ENCODE assay signal across 7 mouse cellular contexts in the genomic region with DNA sequence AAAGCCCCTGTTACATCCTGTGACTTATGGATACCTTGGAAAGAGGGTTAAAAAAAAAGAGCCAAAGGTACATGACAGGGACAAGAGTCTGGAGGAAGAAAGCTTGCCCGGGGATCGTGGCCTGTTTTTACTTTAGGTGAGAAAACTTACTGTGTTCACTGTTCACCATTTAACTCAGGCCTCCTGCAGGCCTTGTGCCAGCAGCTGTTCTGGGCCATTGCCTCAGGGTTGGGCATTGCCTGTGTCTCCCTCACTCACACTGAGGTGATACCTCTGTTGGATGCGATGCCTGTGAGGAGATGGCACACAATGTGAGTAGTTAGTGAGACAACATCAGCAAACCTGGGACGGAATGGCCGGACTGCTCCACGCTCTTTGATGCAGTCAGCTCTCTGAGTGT. TPM values are rescaled to one million over a fixed set of nuclear protein-coding genes. Genes with fewer than 3 reads are reported as not detected.
DNase-seq lines count a peak whose midpoint lies in the region; ATAC-seq lines count a peak whose summit lies in the region.

No protein-coding gene starts in this region.

- H3K4me3 ChIP-seq in neural tube, embryonic 11.5 days (ENCODE audit: low read depth, low read length): peak overlapping the region; percentile 81
- peak overlapping the region; percentile 98 for H3K4me3 ChIP-seq in intestine, embryonic 14.5 days (ENCODE audit: low read depth, low read length)
- H3K4me3 ChIP-seq in liver, embryonic 15.5 days (replicated peaks): peak overlapping the region; percentile 76

- H3K36me3 ChIP-seq in neural tube, embryonic 11.5 days (ENCODE audit: control insufficient read depth, insufficient read depth, low read length): peaks cover 2% of the 10 kb centered on the region; the same call in 1 of the 2 replicates
- peaks cover 25% of the 10 kb centered on the region for H3K36me3 ChIP-seq in intestine, embryonic 14.5 days (ENCODE audit: control insufficient read depth, insufficient read depth, low read length)
- H3K36me3 ChIP-seq in liver, embryonic 15.5 days (replicated peaks): peaks cover 15% of the 10 kb centered on the region

- no peak for ATAC-seq in neural tube, embryonic 11.5 days (ENCODE audit: insufficient read depth, low FRiP score, low TSS enrichment)
- ATAC-seq in intestine, embryonic 14.5 days (replicated peaks; ENCODE audit: low FRiP score, low TSS enrichment, low read depth): no peak
- no peak for ATAC-seq in liver, embryonic 15.5 days (ENCODE audit: insufficient read depth)

- no peak overlapping the region; the same call in 1 of the 2 replicates for H3K9ac ChIP-seq in neural tube, embryonic 11.5 days (ENCODE audit: low read length)
- no peak overlapping the region for H3K9ac ChIP-seq in intestine, embryonic 14.5 days (ENCODE audit: low read length)
- peak overlapping the region; percentile 68; the same call in 1 of the 2 replicates for H3K9ac ChIP-seq in liver, embryonic 15.5 days

- no peak overlapping the region for H3K4me2 ChIP-seq in neural tube, embryonic 11.5 days (ENCODE audit: low read depth)
- H3K4me2 ChIP-seq in intestine, embryonic 14.5 days (ENCODE audit: low read length): peak overlapping the region; percentile 75
- H3K4me2 ChIP-seq in liver, embryonic 15.5 days: peak overlapping the region; percentile 70

- peaks cover 7% of the 10 kb centered on the region for H3K4me1 ChIP-seq in neural tube, embryonic 11.5 days (ENCODE audit: control insufficient read depth, insufficient read depth, low read length)
- peaks cover 12% of the 10 kb centered on the region for H3K4me1 ChIP-seq in intestine, embryonic 14.5 days (replicated peaks; ENCODE audit: control insufficient read depth, insufficient read depth, low read length)
- peaks cover 25% of the 10 kb centered on the region for H3K4me1 ChIP-seq in liver, embryonic 15.5 days (replicated peaks)

- WGBS in neural tube, embryonic 11.5 days: 90% methylated on average over 6 of the region's 6 CpGs
- WGBS in intestine, embryonic 14.5 days: 95% methylated on average over 6 of the region's 6 CpGs
- WGBS in liver, embryonic 15.5 days (ENCODE audit: insufficient replicate concordance): 84% methylated on average over 6 of the region's 6 CpGs

- no peaks in the 10 kb centered on the region for H3K27me3 ChIP-seq in neural tube, embryonic 11.5 days (ENCODE audit: control insufficient read depth, insufficient read depth, low read length)
- no peaks in the 10 kb centered on the region for H3K27me3 ChIP-seq in intestine, embryonic 14.5 days (replicated peaks; ENCODE audit: control insufficient read depth, insufficient read depth, low read length)
- no peaks in the 10 kb centered on the region; the same call in 1 of the 2 replicates for H3K27me3 ChIP-seq in liver, embryonic 15.5 days

- DNase-seq in neural tube, embryonic 11.5 days (ENCODE audit: low spot score): no peak
- no peak for DNase-seq in neural tube, embryonic 10.5 days (ENCODE audit: extremely low spot score, low spot score)
- DNase-seq in intestine, embryonic 14.5 days (ENCODE audit: low spot score): no peak
- DNase-seq in urinary bladder, postnatal 10 days (ENCODE audit: low spot score): no peak
- DNase-seq in cerebellum, adult 11-12 months: no peak
- DNase-seq in adrenal gland, postnatal 14 days: no peak

- H3K9me3 ChIP-seq in neural tube, embryonic 11.5 days (ENCODE audit: control insufficient read depth, low read length): no peaks in the 10 kb centered on the region
- no peaks in the 10 kb centered on the region for H3K9me3 ChIP-seq in intestine, embryonic 14.5 days (ENCODE audit: control insufficient read depth, low read length)
- H3K9me3 ChIP-seq in liver, embryonic 15.5 days (replicated peaks): no peaks in the 10 kb centered on the region

- no peak overlapping the region for H3K27ac ChIP-seq in neural tube, embryonic 11.5 days (ENCODE audit: low read depth, low read length)
- H3K27ac ChIP-seq in intestine, embryonic 14.5 days (ENCODE audit: low read depth): no peak overlapping the region
- H3K27ac ChIP-seq in liver, embryonic 15.5 days (replicated peaks): no peak overlapping the region

RNA-seq across cellular contexts. Expression of a gene that starts 1.4 kb away (rescaled TPM):
- polyA plus RNA-seq in neural tube, embryonic 11.5 days (2014; fragmentation: Nextera tagmentation; extraction: Ambion mirVana): 37.9 and 42.6 TPM in 2 replicates
- 35.3 and 38.2 TPM in 2 replicates for polyA plus RNA-seq in intestine, embryonic 14.5 days (2014; fragmentation: Nextera tagmentation; extraction: Ambion mirVana)
- 16.2 and 16.5 TPM in 2 replicates for polyA plus RNA-seq in liver, embryonic 15.5 days (2015; fragmentation: Nextera tagmentation; extraction: Ambion mirVana)
- total RNA-seq in adrenal gland, postnatal 14 days (2021): 40.4 and 40.9 TPM in 2 replicates

RNA-seq across cellular contexts. Expression of a gene that starts 47.6 kb away (rescaled TPM):
- 0.12 TPM in 1 of 2 replicates, not detected in the other for polyA plus RNA-seq in neural tube, embryonic 11.5 days (2014; fragmentation: Nextera tagmentation; extraction: Ambion mirVana)
- 2.2 and 2.7 TPM in 2 replicates for polyA plus RNA-seq in intestine, embryonic 14.5 days (2014; fragmentation: Nextera tagmentation; extraction: Ambion mirVana)
- 183 and 228 TPM in 2 replicates for polyA plus RNA-seq in liver, embryonic 15.5 days (2015; fragmentation: Nextera tagmentation; extraction: Ambion mirVana)
- total RNA-seq in adrenal gland, postnatal 14 days (2021): 14.3 and 172 TPM in 2 replicates

RNA-seq across cellular contexts. Expression of a gene that starts 54.0 kb away (rescaled TPM):
- polyA plus RNA-seq in neural tube, embryonic 11.5 days (2014; fragmentation: Nextera tagmentation; extraction: Ambion mirVana): 0.09 TPM in 1 of 2 replicates, not detected in the other
- polyA plus RNA-seq in intestine, embryonic 14.5 days (2014; fragmentation: Nextera tagmentation; extraction: Ambion mirVana): 0.15 TPM in 1 of 2 replicates, not detected in the other
- 0.03 TPM in 1 of 2 replicates, not detected in the other for polyA plus RNA-seq in liver, embryonic 15.5 days (2015; fragmentation: Nextera tagmentation; extraction: Ambion mirVana)
- 0.26 TPM in 1 of 2 replicates, not detected in the other for total RNA-seq in adrenal gland, postnatal 14 days (2021)

Comparison
In these comparisons a context has a peak if more than half of its experiments do, and no peak if none do; other contexts are left out.
1. RNA of a gene that starts 47.6 kb away (polyA plus RNA-seq): 183 to 228 TPM in liver, embryonic 15.5 days; 2.2 to 2.7 TPM in intestine, embryonic 14.5 days and 0.12 TPM in neural tube, embryonic 11.5 days; every median in the first group is over 10 times any median in the second.
2. Peak in every context shown above with its lines, with median percentiles within 50 percentile points of each other: H3K4me3 ChIP-seq.